ENCODE assay signal across 14 mouse cellular contexts in the genomic region with DNA sequence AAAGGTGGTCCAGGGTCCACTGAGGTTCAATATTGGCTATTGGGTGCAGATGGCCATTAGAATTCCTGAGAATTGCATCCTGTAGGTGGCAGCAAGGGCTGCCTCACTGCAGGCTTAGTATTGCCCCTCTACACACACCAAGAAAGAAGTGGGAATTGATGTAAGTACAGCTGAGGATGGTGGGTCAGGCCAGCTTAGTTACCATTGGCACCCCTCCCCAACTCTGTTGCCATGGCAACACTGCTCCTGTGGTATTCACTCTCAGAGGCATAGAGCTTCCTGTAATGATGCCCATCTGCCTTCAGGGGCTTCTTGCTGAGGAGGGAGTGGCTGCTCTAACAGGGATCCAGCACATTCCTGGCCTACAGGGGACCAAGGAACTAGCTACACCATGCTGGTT. TPM values are rescaled to one million over a fixed set of nuclear protein-coding genes. Genes with fewer than 3 reads are reported as not detected.
A peak's percentile ranks its signal among the peaks of the same experiment; 100 is the strongest.
DNase-seq lines count a peak whose midpoint lies in the region; ATAC-seq and TF ChIP-seq lines count a peak whose summit lies in the region.
"Had no signal": no experiment of that assay in that cellular context is flagged by ENCODE, and none has a peak within 500 bp of the region (broad histone marks: within the 10 kb centered on the region; RNA-seq: fewer than 3 reads in every experiment).

No protein-coding gene starts in this region.

- no peaks in the 10 kb centered on the region for H3K4me1 ChIP-seq in stomach, postnatal 0 days (replicated peaks; ENCODE audit: control insufficient read depth, insufficient read depth)
- H3K4me1 ChIP-seq: liver, embryonic 13.5 days had no signal

- no peaks in the 10 kb centered on the region for H3K27me3 ChIP-seq in stomach, postnatal 0 days (ENCODE audit: control insufficient read depth, insufficient read depth, low read length)
- H3K27me3 ChIP-seq: embryonic facial prominence, embryonic 12.5 days; liver, embryonic 13.5 days had no signal

- peak; percentile 11; the same call in 1 of the 2 replicates for TF ChIP-seq CTCF in left cerebral cortex, adult 2 months (IDR thresholded peaks at IDR 0.05)
- TF ChIP-seq CTCF in stomach, postnatal 0 days (IDR thresholded peaks at IDR 0.05; ENCODE audit: low read depth) = peak; percentile 35; the same call in 1 of the 2 replicates

- H3K9ac ChIP-seq in stomach, postnatal 0 days (ENCODE audit: low read length) = no peak overlapping the region
- H3K9ac ChIP-seq: embryonic facial prominence, embryonic 12.5 days; liver, embryonic 13.5 days had no signal

- no peak overlapping the region for H3K4me2 ChIP-seq in stomach, postnatal 0 days (replicated peaks; ENCODE audit: low read depth)
- H3K4me2 ChIP-seq: embryonic facial prominence, embryonic 12.5 days; liver, embryonic 13.5 days had no signal

- no peaks in the 10 kb centered on the region for H3K9me3 ChIP-seq in stomach, postnatal 0 days (ENCODE audit: control insufficient read depth, low read length)
- H3K9me3 ChIP-seq: embryonic facial prominence, embryonic 12.5 days; liver, embryonic 13.5 days had no signal

- peak; percentile 2 for DNase-seq in gastrocnemius, postnatal 10 days
- no peak for DNase-seq in gastrocnemius, adult 8-10 months (ENCODE audit: low spot score in 2 of 2)
- DNase-seq in left cerebral cortex, adult 2 months (ENCODE audit: extremely low spot score in 1 of 2, low spot score in 2 of 2) = no peak
- no peak for DNase-seq in left cerebral cortex, postnatal 14 days (ENCODE audit: low spot score in 2 of 2)
- peak; percentile 60 for DNase-seq in right cerebral cortex, postnatal 4 days
- DNase-seq in right cerebral cortex, postnatal 25 days = no peak
- no peak for DNase-seq in stomach, postnatal 0 days (ENCODE audit: low spot score)
- no peak for DNase-seq in adrenal gland, postnatal 10 days
- DNase-seq: B cell, adult 2 months; cerebellum, adult 9-11 months; gastrocnemius, postnatal 14 days; liver, embryonic 13.5 days had no signal

- no peak overlapping the region for H3K27ac ChIP-seq in left cerebral cortex, adult 2 months
- no peak overlapping the region for H3K27ac ChIP-seq in stomach, postnatal 0 days (replicated peaks)
- H3K27ac ChIP-seq: embryonic facial prominence, embryonic 12.5 days; liver, embryonic 13.5 days; macrophage had no signal

- no peak for TF ChIP-seq EP300 in stomach, postnatal 0 days (optimal IDR thresholded peaks at IDR 0.05)

- no peak for ATAC-seq in stomach, postnatal 0 days (ENCODE audit: low FRiP score, low TSS enrichment)

- no peak overlapping the region for H3K4me3 ChIP-seq in left cerebral cortex, adult 2 months
- H3K4me3 ChIP-seq in stomach, postnatal 0 days (ENCODE audit: low read depth, low read length) = no peak overlapping the region
- H3K4me3 ChIP-seq: embryonic facial prominence, embryonic 12.5 days; liver, embryonic 13.5 days had no signal

- intact Hi-C loops in left cerebral cortex, adult 2 months (cut with DNase I) = loop anchor here (10.0 kb wide), 1 partner anchor 290 kb away; no protein-coding TSS in a partner anchor
- intact Hi-C loops in left cerebral cortex, postnatal 14 days (cut with DNase I) = no loop called here

- H3K36me3 ChIP-seq in stomach, postnatal 0 days (ENCODE audit: control insufficient read depth, insufficient read depth, low read length) = no peaks in the 10 kb centered on the region
- H3K36me3 ChIP-seq: embryonic facial prominence, embryonic 12.5 days; liver, embryonic 13.5 days had no signal

RNA-seq across cellular contexts. Expression of a gene that starts 19.5 kb away (rescaled TPM):
- 100 to 1,000 TPM; 151 to 185 TPM for total RNA-seq in gastrocnemius, postnatal 10 days (2021)
- 10 to 100 TPM; 41.0 to 82.5 (median 52.4) TPM for total RNA-seq in gastrocnemius, adult 8-10 months (2022)
- 100 to 1,000 TPM; 221 to 255 TPM for total RNA-seq in left cerebral cortex, adult 2 months (2021)
- total RNA-seq in left cerebral cortex, postnatal 14 days (2021) = 100 to 1,000 TPM; 287 to 330 TPM
- polyA plus RNA-seq in stomach, postnatal 0 days (2015; fragmentation: Nextera tagmentation; extraction: Ambion mirVana) = 72.7 and 77.2 TPM in 2 replicates
- 100 to 1,000 TPM; 101 to 111 TPM for total RNA-seq in adrenal gland, postnatal 10 days (2021)

RNA-seq across cellular contexts. Expression of a gene that starts 26.9 kb away (rescaled TPM):
- total RNA-seq in gastrocnemius, postnatal 10 days (2021) = 10 to 100 TPM; 10.7 to 18.2 TPM
- 10 to 100 TPM; 12.3 to 16.0 (median 14.3) TPM for total RNA-seq in gastrocnemius, adult 8-10 months (2022)
- total RNA-seq in left cerebral cortex, adult 2 months (2021) = 10 to 100 TPM; 17.1 to 20.0 TPM
- 10 to 100 TPM; 12.3 to 14.1 TPM for total RNA-seq in left cerebral cortex, postnatal 14 days (2021)
- polyA plus RNA-seq in stomach, postnatal 0 days (2015; fragmentation: Nextera tagmentation; extraction: Ambion mirVana) = 142 and 144 TPM in 2 replicates
- total RNA-seq in adrenal gland, postnatal 10 days (2021) = 10 to 100 TPM; 55.4 to 58.3 TPM

RNA-seq across cellular contexts. Expression of a gene that starts 32.7 kb away (rescaled TPM):
- total RNA-seq in gastrocnemius, postnatal 10 days (2021) = 1 to 10 TPM; 1.2 to 2.7 TPM
- total RNA-seq in gastrocnemius, adult 8-10 months (2022) = 1 to 10 TPM in 1 of 4 experiments, under 1 TPM in 3; 0.41 to 1.0 (median 0.94) TPM
- 1 to 10 TPM; 1.5 to 1.8 TPM for total RNA-seq in left cerebral cortex, adult 2 months (2021)
- 1 to 10 TPM; 1.2 to 1.3 TPM for total RNA-seq in left cerebral cortex, postnatal 14 days (2021)
- polyA plus RNA-seq in stomach, postnatal 0 days (2015; fragmentation: Nextera tagmentation; extraction: Ambion mirVana) = 0.51 and 0.53 TPM in 2 replicates
- 1 to 10 TPM in 1 of 2 experiments, under 1 TPM in 1; 0.60 to 1.2 TPM for total RNA-seq in adrenal gland, postnatal 10 days (2021)
- polyA plus RNA-seq: liver, embryonic 13.5 days had no signal

RNA-seq across cellular contexts. Expression of a gene that starts 43.9 kb away (rescaled TPM):
- total RNA-seq in gastrocnemius, postnatal 10 days (2021) = 10 to 100 TPM; 13.1 to 14.9 TPM
- total RNA-seq in gastrocnemius, adult 8-10 months (2022) = 10 to 100 TPM in 3 of 4 experiments, 1 to 10 TPM in 1; 9.6 to 11.8 (median 11.0) TPM
- 10 to 100 TPM; 37.9 to 41.0 TPM for total RNA-seq in left cerebral cortex, adult 2 months (2021)
- 10 to 100 TPM; 38.2 to 40.0 TPM for total RNA-seq in left cerebral cortex, postnatal 14 days (2021)
- 32.3 and 33.9 TPM in 2 replicates for polyA plus RNA-seq in stomach, postnatal 0 days (2015; fragmentation: Nextera tagmentation; extraction: Ambion mirVana)
- total RNA-seq in adrenal gland, postnatal 10 days (2021) = 10 to 100 TPM; 29.7 to 29.8 TPM

RNA-seq across cellular contexts. Expression of a gene that starts 53.0 kb away (rescaled TPM):
- 10 to 100 TPM; 31.8 to 37.4 TPM for total RNA-seq in gastrocnemius, postnatal 10 days (2021)
- total RNA-seq in gastrocnemius, adult 8-10 months (2022) = 1 to 10 TPM; 4.0 to 8.9 (median 6.3) TPM
- 1 to 10 TPM; 3.3 to 4.8 TPM for total RNA-seq in left cerebral cortex, adult 2 months (2021)
- 1 to 10 TPM; 6.8 to 9.8 TPM for total RNA-seq in left cerebral cortex, postnatal 14 days (2021)
- 9.0 and 11.0 TPM in 2 replicates for polyA plus RNA-seq in stomach, postnatal 0 days (2015; fragmentation: Nextera tagmentation; extraction: Ambion mirVana)
- total RNA-seq in adrenal gland, postnatal 10 days (2021) = 10 to 100 TPM; 27.7 to 28.7 TPM

Comparison
In these comparisons a context has a peak if more than half of its experiments do, and no peak if none do; other contexts are left out.
1. DNase-seq: peak in gastrocnemius, postnatal 10 days (single experiment) and right cerebral cortex, postnatal 4 days (single experiment); none in gastrocnemius, adult 8-10 months (0 of 2), left cerebral cortex, adult 2 months (0 of 2), left cerebral cortex, postnatal 14 days (0 of 2), right cerebral cortex, postnatal 25 days (single experiment), stomach, postnatal 0 days (single experiment) and adrenal gland, postnatal 10 days (single experiment).